Comparison of ENCODE assay signal across 25 mouse cellular contexts in the genomic region with DNA sequence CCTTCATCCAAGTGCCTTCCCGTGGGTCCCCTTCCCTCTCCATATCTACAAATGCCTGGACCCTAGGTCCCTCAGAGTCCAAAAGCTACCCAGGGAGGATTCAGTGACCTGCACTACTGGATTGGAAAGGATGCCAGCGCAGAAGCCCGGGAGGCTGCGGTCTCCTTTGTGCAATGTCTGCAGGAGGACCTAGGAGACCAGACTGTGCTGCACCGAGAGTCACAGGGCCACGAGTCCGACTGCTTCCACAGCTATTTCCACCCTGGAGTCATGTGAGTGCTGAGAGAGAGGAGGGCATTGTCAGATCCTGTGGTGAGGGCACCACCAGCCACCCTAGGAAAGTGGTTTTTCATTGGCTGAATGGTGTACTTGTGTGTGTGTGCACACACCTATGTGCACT. TPM values are rescaled to one million over a fixed set of nuclear protein-coding genes. Genes with fewer than 3 reads are reported as not detected.
DNase-seq lines count a peak whose midpoint lies in the region; ATAC-seq and TF ChIP-seq lines count a peak whose summit lies in the region.
"Had no signal": no experiment of that assay in that cellular context is flagged by ENCODE, and none has a peak within 500 bp of the region (broad histone marks: within the 10 kb centered on the region; RNA-seq: fewer than 3 reads in every experiment).

No protein-coding gene starts in this region.

- no peaks in the 10 kb centered on the region; the same call in 1 of the 2 replicates for H3K27me3 ChIP-seq in embryonic facial prominence, embryonic 11.5 days (ENCODE audit: control insufficient read depth, insufficient read depth, low read length)
- H3K27me3 ChIP-seq in embryonic facial prominence, embryonic 10.5 days (replicated peaks; ENCODE audit: low read depth, poor library complexity, severe bottlenecking): peaks cover 35% of the 10 kb centered on the region
- H3K27me3 ChIP-seq in kidney, adult 2 months (replicated peaks; ENCODE audit: control insufficient read depth, insufficient read depth, low read length): no peaks in the 10 kb centered on the region
- H3K27me3 ChIP-seq in embryonic facial prominence, embryonic 13.5 days: no peaks in the 10 kb centered on the region
- peaks cover 25% of the 10 kb centered on the region for H3K27me3 ChIP-seq in forebrain, embryonic 10.5 days (ENCODE audit: poor library complexity, severe bottlenecking)
- H3K27me3 ChIP-seq: embryonic facial prominence, embryonic 15.5 days; forebrain, embryonic 15.5 days; Patski had no signal

- peak overlapping the region; percentile 25; the same call in 1 of the 2 replicates for H3K9ac ChIP-seq in embryonic facial prominence, embryonic 11.5 days (replicated peaks; ENCODE audit: low read length)
- 0 out of 2 replicates have a peak overlapping the region, but pooled peaks have one; percentile 0 for H3K9ac ChIP-seq in embryonic facial prominence, embryonic 13.5 days
- H3K9ac ChIP-seq: embryonic facial prominence, embryonic 12.5 days; embryonic facial prominence, embryonic 15.5 days; forebrain, embryonic 13.5 days; forebrain, embryonic 15.5 days; forebrain, postnatal 0 days had no signal

- no peak overlapping the region for H3K4me2 ChIP-seq in embryonic facial prominence, embryonic 11.5 days (ENCODE audit: low read depth, low read length)
- no peak overlapping the region for H3K4me2 ChIP-seq in embryonic facial prominence, embryonic 13.5 days
- H3K4me2 ChIP-seq: embryonic facial prominence, embryonic 12.5 days; embryonic facial prominence, embryonic 15.5 days; forebrain, embryonic 13.5 days; forebrain, embryonic 15.5 days had no signal

- no peak for ATAC-seq in embryonic facial prominence, embryonic 11.5 days (replicated peaks; ENCODE audit: insufficient number of reproducible peaks, low FRiP score, low TSS enrichment, low read depth)
- no peak for ATAC-seq in embryonic facial prominence, embryonic 13.5 days (ENCODE audit: insufficient number of reproducible peaks, insufficient read depth, low FRiP score, low TSS enrichment, low read depth)
- ATAC-seq: activated CD4-positive, CD25-positive, alpha-beta regulatory T cell, adult 4 months; CD4-positive, CD25-positive, alpha-beta regulatory T cell, adult 4 months; forebrain, embryonic 13.5 days; forebrain, embryonic 15.5 days; forebrain, postnatal 0 days; Patski had no signal

- H3K4me3 ChIP-seq in embryonic facial prominence, embryonic 11.5 days (ENCODE audit: low read depth, low read length): no peak overlapping the region
- H3K4me3 ChIP-seq in embryonic facial prominence, embryonic 10.5 days: no peak overlapping the region
- no peak overlapping the region for H3K4me3 ChIP-seq in kidney, adult 2 months (ENCODE audit: insufficient read depth, low read depth, low read length)
- no peak overlapping the region for H3K4me3 ChIP-seq in embryonic facial prominence, embryonic 13.5 days
- no peak overlapping the region for H3K4me3 ChIP-seq in forebrain, embryonic 10.5 days
- H3K4me3 ChIP-seq: embryonic facial prominence, embryonic 12.5 days; embryonic facial prominence, embryonic 15.5 days; erythroblast, embryonic 14.5 days; forebrain, embryonic 13.5 days; forebrain, embryonic 15.5 days had no signal

- no peak for TF ChIP-seq POLR2A in kidney, adult 2 months (IDR thresholded peaks at IDR 0.05; ENCODE audit: low read depth, low read length)

- no peak for DNase-seq in embryonic facial prominence, embryonic 11.5 days (ENCODE audit: low spot score)
- no peak for DNase-seq in embryonic facial prominence, embryonic 10.5 days (ENCODE audit: low spot score)
- peak; percentile 42 for DNase-seq in kidney, adult 2 months
- no peak for DNase-seq in kidney, postnatal 14 days
- no peak for DNase-seq in forebrain, embryonic 10.5 days (ENCODE audit: extremely low spot score, low spot score)
- DNase-seq: adrenal gland, adult 8-10 months; adrenal gland, postnatal 14 days; adrenal gland, postnatal 36 days; B cell, adult 2 months; cerebellum, adult 11-12 months; cerebellum, adult 2 months; cerebellum, adult 9-10 months; cerebellum, postnatal 10 days; cerebellum, postnatal 25 days; forebrain, postnatal 0 days had no signal

- H3K36me3 ChIP-seq in embryonic facial prominence, embryonic 11.5 days (replicated peaks; ENCODE audit: control insufficient read depth, insufficient read depth, low read depth, low read length): no peaks in the 10 kb centered on the region
- H3K36me3 ChIP-seq in embryonic facial prominence, embryonic 10.5 days (replicated peaks): no peaks in the 10 kb centered on the region
- H3K36me3 ChIP-seq in kidney, adult 2 months (ENCODE audit: control insufficient read depth, insufficient read depth, low read length): no peaks in the 10 kb centered on the region
- H3K36me3 ChIP-seq in embryonic facial prominence, embryonic 13.5 days: no peaks in the 10 kb centered on the region
- H3K36me3 ChIP-seq in forebrain, embryonic 10.5 days (replicated peaks): no peaks in the 10 kb centered on the region
- H3K36me3 ChIP-seq: embryonic facial prominence, embryonic 12.5 days; embryonic facial prominence, embryonic 15.5 days; forebrain, embryonic 15.5 days; G1E had no signal

- 78% methylated on average over 7 of the region's 7 CpGs for WGBS in embryonic facial prominence, embryonic 11.5 days
- 85% methylated on average over 7 of the region's 7 CpGs for WGBS in embryonic facial prominence, embryonic 10.5 days
- WGBS in kidney, adult 2 months: 65% methylated on average over 7 of the region's 7 CpGs
- WGBS in embryonic facial prominence, embryonic 13.5 days: 76% methylated on average over 7 of the region's 7 CpGs
- WGBS in forebrain, embryonic 10.5 days: 81% methylated on average over 7 of the region's 7 CpGs

- TF ChIP-seq CTCF in kidney, adult 2 months (conservative IDR thresholded peaks at IDR 0.05; ENCODE audit: insufficient read depth, insufficient read length, low read depth, low read length): no peak

- H3K4me1 ChIP-seq in embryonic facial prominence, embryonic 11.5 days (ENCODE audit: control insufficient read depth, insufficient read depth, low read length): peaks cover 3% of the 10 kb centered on the region; the same call in 1 of the 2 replicates
- peaks cover 32% of the 10 kb centered on the region for H3K4me1 ChIP-seq in embryonic facial prominence, embryonic 10.5 days
- H3K4me1 ChIP-seq in kidney, adult 2 months (ENCODE audit: control insufficient read depth, insufficient read depth, low read length): peaks cover 17% of the 10 kb centered on the region; the same call in 1 of the 2 replicates
- H3K4me1 ChIP-seq in embryonic facial prominence, embryonic 13.5 days: peaks cover 22% of the 10 kb centered on the region
- H3K4me1 ChIP-seq in forebrain, embryonic 10.5 days: peaks cover 33% of the 10 kb centered on the region

- H3K27ac ChIP-seq in embryonic facial prominence, embryonic 11.5 days (replicated peaks; ENCODE audit: low read depth, low read length): no peak overlapping the region
- H3K27ac ChIP-seq in embryonic facial prominence, embryonic 10.5 days (replicated peaks): no peak overlapping the region
- H3K27ac ChIP-seq in kidney, adult 2 months (ENCODE audit: insufficient read depth, low read depth, low read length): no peak overlapping the region
- H3K27ac ChIP-seq in embryonic facial prominence, embryonic 13.5 days: no peak overlapping the region
- H3K27ac ChIP-seq in forebrain, embryonic 10.5 days: no peak overlapping the region
- H3K27ac ChIP-seq: embryonic facial prominence, embryonic 12.5 days; embryonic facial prominence, embryonic 15.5 days; forebrain, embryonic 13.5 days; forebrain, embryonic 15.5 days had no signal

- H3K9me3 ChIP-seq in embryonic facial prominence, embryonic 11.5 days (replicated peaks; ENCODE audit: control insufficient read depth, low read length): no peaks in the 10 kb centered on the region
- H3K9me3 ChIP-seq in embryonic facial prominence, embryonic 10.5 days: no peaks in the 10 kb centered on the region
- H3K9me3 ChIP-seq in embryonic facial prominence, embryonic 13.5 days: no peaks in the 10 kb centered on the region
- H3K9me3 ChIP-seq in forebrain, embryonic 10.5 days: no peaks in the 10 kb centered on the region
- H3K9me3 ChIP-seq: embryonic facial prominence, embryonic 12.5 days; embryonic facial prominence, embryonic 15.5 days; forebrain, embryonic 13.5 days; forebrain, embryonic 15.5 days had no signal

RNA-seq across cellular contexts. Expression of gene Vill, which starts 5.7 kb away (rescaled TPM):
- polyA plus RNA-seq in embryonic facial prominence, embryonic 11.5 days (2014; fragmentation: Nextera tagmentation; extraction: Ambion mirVana): 15.5 and 19.2 TPM in 2 replicates
- 19.3 and 20.5 TPM in 2 replicates for polyA plus RNA-seq in embryonic facial prominence, embryonic 10.5 days (2016; fragmentation: Nextera tagmentation; extraction: Ambion mirVana)
- polyA plus RNA-seq in kidney, adult 2 months (2012; rRNA removed): 48.5 and 73.9 TPM in 2 replicates
- 21.4 and 25.5 TPM in 2 replicates for polyA plus RNA-seq in embryonic facial prominence, embryonic 13.5 days (2015; fragmentation: Nextera tagmentation; extraction: Ambion mirVana)
- 13.6 and 15.2 TPM in 2 replicates for polyA plus RNA-seq in forebrain, embryonic 10.5 days (2016; fragmentation: Nextera tagmentation; extraction: Ambion mirVana)
- polyA plus RNA-seq: erythroblast, embryonic 14.5 days; G1E had no signal

RNA-seq across cellular contexts. Expression of gene Plcd1, which starts 35.1 kb away (rescaled TPM):
- polyA plus RNA-seq in embryonic facial prominence, embryonic 11.5 days (2014; fragmentation: Nextera tagmentation; extraction: Ambion mirVana): 20.1 and 21.5 TPM in 2 replicates
- polyA plus RNA-seq in embryonic facial prominence, embryonic 10.5 days (2016; fragmentation: Nextera tagmentation; extraction: Ambion mirVana): 20.7 and 21.2 TPM in 2 replicates
- 11.3 and 11.8 TPM in 2 replicates for polyA plus RNA-seq in kidney, adult 2 months (2012; rRNA removed)
- polyA plus RNA-seq in embryonic facial prominence, embryonic 13.5 days (2015; fragmentation: Nextera tagmentation; extraction: Ambion mirVana): 29.1 and 30.9 TPM in 2 replicates
- 13.0 and 13.7 TPM in 2 replicates for polyA plus RNA-seq in forebrain, embryonic 10.5 days (2016; fragmentation: Nextera tagmentation; extraction: Ambion mirVana)
- polyA plus RNA-seq: G1E had no signal

RNA-seq across cellular contexts. Expression of gene Dlec1, which starts 44.0 kb away (rescaled TPM):
- polyA plus RNA-seq in embryonic facial prominence, embryonic 11.5 days (2014; fragmentation: Nextera tagmentation; extraction: Ambion mirVana): 0.69 and 1.5 TPM in 2 replicates
- 1.0 and 1.5 TPM in 2 replicates for polyA plus RNA-seq in embryonic facial prominence, embryonic 10.5 days (2016; fragmentation: Nextera tagmentation; extraction: Ambion mirVana)
- polyA plus RNA-seq in kidney, adult 2 months (2012; rRNA removed): 30.3 and 38.7 TPM in 2 replicates
- polyA plus RNA-seq in embryonic facial prominence, embryonic 13.5 days (2015; fragmentation: Nextera tagmentation; extraction: Ambion mirVana): 1.1 and 1.4 TPM in 2 replicates
- polyA plus RNA-seq in forebrain, embryonic 10.5 days (2016; fragmentation: Nextera tagmentation; extraction: Ambion mirVana): 1.1 and 2.1 TPM in 2 replicates
- polyA plus RNA-seq: CD4-positive, CD25-positive, alpha-beta regulatory T cell, adult 4 months; erythroblast, embryonic 14.5 days; G1E had no signal

Comparison
In these comparisons a context has a peak if more than half of its experiments do, and no peak if none do; other contexts are left out.
1. RNA of gene Dlec1, which starts 44.0 kb away (polyA plus RNA-seq): 30.3 to 38.7 TPM in kidney, adult 2 months; 1.0 to 1.5 TPM in embryonic facial prominence, embryonic 10.5 days, 1.1 to 1.4 TPM in embryonic facial prominence, embryonic 13.5 days, 1.1 to 2.1 TPM in forebrain, embryonic 10.5 days and 0.69 to 1.5 TPM in embryonic facial prominence, embryonic 11.5 days; every median in the first group is over 10 times any median in the second.